Mouse (Mus musculus) frontal cortex, postnatal 25 days (tissue): Measurements from ENCODE around the gene Mrps23.
A peak's percentile ranks its signal among the peaks of the same experiment; 100 is the strongest.

Experiments
- DNase-seq, 2 experiments: peaks; one replicate each; pipeline ENCODE4 v3.0.0; 2022; ENCODE audit warnings: low spot score in 2 of 2

Mrps23 gene

GRCm38 (mm10) chr11:88248636-88249035, 44.4 kb downstream of the Mrps23 start:
- DNase-seq = no peak

GRCm38 (mm10) chr11:88250568-88250967, 46.4 kb downstream of the Mrps23 start:
- DNase-seq = no peak

GRCm38 (mm10) chr11:88251295-88251694, 47.1 kb downstream of the Mrps23 start:
- DNase-seq = no peak

- DNase-seq = peak; percentile 61 to 74
These were observed 48.0 kb downstream of the Mrps23 start for GRCm38 (mm10) chr11:88251972-88252766.

GRCm38 (mm10) chr11:88252767-88253513, 48.8 kb downstream of the Mrps23 start:
- DNase-seq = no peak

- DNase-seq = no peak
These were observed 49.5 kb downstream of the Mrps23 start for GRCm38 (mm10) chr11:88253514-88254167.

GRCm38 (mm10) chr11:88257700-88258099, 53.5 kb downstream of the Mrps23 start:
- no peak for DNase-seq

GRCm38 (mm10) chr11:88258212-88258611, 54.0 kb downstream of the Mrps23 start:
- no peak for DNase-seq

- no peak for DNase-seq
These were observed 56.3 kb downstream of the Mrps23 start for GRCm38 (mm10) chr11:88260463-88260862.
